Mouse (Mus musculus) left cerebral cortex, adult 2 months (tissue): ENCODE results near the gene Spdef. TPM values are rescaled to one million over a fixed set of nuclear protein-coding genes. Genes with fewer than 3 reads are reported as not detected.

Source experiments
- DNase-seq, 2 experiments: peaks; one replicate each; pipeline ENCODE4 v3.0.0; 2021 to 2022; ENCODE audit warnings: low spot score in 2 of 2, mixed read lengths in 1 of 2; ENCODE audit errors: extremely low spot score in 1 of 2
- H3K27ac ChIP-seq: fragments of 200-600 bp; 2 replicates; pipeline ENCODE4 v1.8.1; 2022
- H3K4me3 ChIP-seq: fragments of 200-600 bp; 2 replicates; pipeline ENCODE4 v1.8.1; 2022
- CTCF ChIP-seq: fragments of 200-600 bp; IDR thresholded peaks from 2 replicates; pipeline ENCODE4 v1.8.1; 2022; ENCODE audit warnings: antibody characterized with exemption, mild to moderate bottlenecking, moderate library complexity
- intact Hi-C: fragments of 180-260 bp; cut with DNase I; formaldehyde crosslinking; loops from one replicate; pipeline ENCODE4 v1.15.1; 2025
- total RNA-seq, 2 experiments: library from RNA; stranded (reverse); gene quantifications; 2 replicates each; pipeline ENCODE4 v1.2.3; 2021

Gene Spdef
- total RNA-seq, 2 experiments from 2014 or later = 0.48 TPM; not detected in 1

- DNase-seq = no peak
- TF ChIP-seq CTCF = no peak
- H3K4me3 ChIP-seq = no peak overlapping the region
- H3K27ac ChIP-seq = peak overlapping the region; percentile 67
- intact Hi-C loops = no loop called here
Observed at GRCm38 (mm10) chr17:27751314-27752202, 22.8 kb upstream of the Spdef start.

GRCm38 (mm10) chr17:27750451-27750942 lies 21.7 kb upstream of the Spdef start:
- intact Hi-C loops = no loop called here
- no peak for TF ChIP-seq CTCF
- Histone ChIP-seq H3K4me3 (no peak overlapping the region), H3K27ac (peak overlapping the region; percentile 67; the same call in 1 of the 2 replicates)
- no peak for DNase-seq

GRCm38 (mm10) chr17:27748123-27748522 lies 19.4 kb upstream of the Spdef start:
- intact Hi-C loops = no loop called here
- Histone ChIP-seq H3K27ac (no peak overlapping the region), H3K4me3 (no peak overlapping the region)
- no peak for DNase-seq
- TF ChIP-seq CTCF = no peak

- TF ChIP-seq CTCF = no peak
- Histone ChIP-seq H3K4me3 (no peak overlapping the region), H3K27ac (no peak overlapping the region)
- DNase-seq = no peak
- intact Hi-C loops = no loop called here
Observed at GRCm38 (mm10) chr17:27746446-27746845, 17.7 kb upstream of the Spdef start.

GRCm38 (mm10) chr17:27740961-27741360 lies 12.2 kb upstream of the Spdef start:
- DNase-seq = no peak
- TF ChIP-seq CTCF = no peak
- H3K4me3 ChIP-seq = no peak overlapping the region
- intact Hi-C loops = no loop called here
- no peak overlapping the region for H3K27ac ChIP-seq

GRCm38 (mm10) chr17:27734344-27735073 lies 5.8 kb upstream of the Spdef start:
- Histone ChIP-seq H3K4me3 (no peak overlapping the region), H3K27ac (peak overlapping the region; percentile 24; the same call in 1 of the 2 replicates)
- DNase-seq = no peak
- intact Hi-C loops = no loop called here
- no peak for TF ChIP-seq CTCF

GRCm38 (mm10) chr17:27732694-27733093 lies 3.9 kb upstream of the Spdef start:
- no peak overlapping the region for H3K4me3 ChIP-seq
- intact Hi-C loops = no loop called here
- no peak for TF ChIP-seq CTCF
- H3K27ac ChIP-seq = no peak overlapping the region
- DNase-seq = no peak

GRCm38 (mm10) chr17:27732152-27732551 lies 3.4 kb upstream of the Spdef start:
- H3K27ac ChIP-seq = no peak overlapping the region
- H3K4me3 ChIP-seq = no peak overlapping the region
- no peak for DNase-seq
- intact Hi-C loops = no loop called here
- no peak for TF ChIP-seq CTCF

- intact Hi-C loops = no loop called here
- Histone ChIP-seq H3K27ac (no peak overlapping the region), H3K4me3 (no peak overlapping the region)
- no peak for TF ChIP-seq CTCF
- DNase-seq = no peak
Observed at GRCm38 (mm10) chr17:27726527-27726926, 2.2 kb downstream of the Spdef start.

- no peak for DNase-seq
- no peak overlapping the region for H3K27ac ChIP-seq
- no peak for TF ChIP-seq CTCF
- H3K4me3 ChIP-seq = no peak overlapping the region
- intact Hi-C loops = no loop called here
Observed at GRCm38 (mm10) chr17:27725412-27725811, 3.3 kb downstream of the Spdef start.

GRCm38 (mm10) chr17:27725011-27725410 lies 3.7 kb downstream of the Spdef start:
- TF ChIP-seq CTCF = no peak
- Histone ChIP-seq H3K27ac (no peak overlapping the region), H3K4me3 (no peak overlapping the region)
- no peak for DNase-seq
- intact Hi-C loops = no loop called here

- Histone ChIP-seq H3K27ac (no peak overlapping the region), H3K4me3 (no peak overlapping the region)
- TF ChIP-seq CTCF = no peak
- DNase-seq = no peak
- intact Hi-C loops = no loop called here
Observed at GRCm38 (mm10) chr17:27724327-27724726, 4.4 kb downstream of the Spdef start.
